Mouse (Mus musculus) macrophage (primary cell): ENCODE measurements around the gene Map4. TPM values are rescaled to one million over a fixed set of nuclear protein-coding genes. Genes with fewer than 3 reads are reported as not detected.
A peak's percentile ranks its signal among the peaks of the same experiment; 100 is the strongest.

Experiments
- H3K27ac ChIP-seq: fragments of 350-480 bp; formaldehyde crosslinking; 2 replicates; pipeline ENCODE4 v1.9.0; 2021
- H3K36me3 ChIP-seq: fragments of 350-480 bp; formaldehyde crosslinking; 2 replicates; pipeline ENCODE4 v1.9.0; 2021; ENCODE audit errors: inconsistent target
- H3K4me3 ChIP-seq: fragments of 350-480 bp; formaldehyde crosslinking; 2 replicates; pipeline ENCODE4 v1.9.0; 2021; ENCODE audit errors: inconsistent target
- H3K79me2 ChIP-seq: fragments of 350-480 bp; formaldehyde crosslinking; 2 replicates; pipeline ENCODE4 v1.9.0; 2021; ENCODE audit errors: inconsistent target
- WGBS: methylation state at CpG from one replicate; pipeline ENCODE4 v1.1.7; 2026; ENCODE audit warnings: inconsistent platforms; ENCODE audit not compliant: missing documents; 5-methylcytosine and 5-hydroxymethylcytosine counted together
- polyA plus RNA-seq: library from polyadenylated mRNA; stranded (reverse); fragments of 250-400 nt; gene quantifications from 3 replicates; pipeline ENCODE4 v1.2.4, GENCODE M21; 2018; ENCODE audit warnings: inconsistent platforms

Map4 gene
- polyA plus RNA-seq, 1 experiment from 2014 or later, result 76.9 TPM

- Histone ChIP-seq H3K36me3 (peaks cover 14% of the 10 kb centered on the region; the same call in 1 of the 2 replicates), H3K27ac (no peak overlapping the region), H3K79me2 (no peaks in the 10 kb centered on the region; the same call in 1 of the 2 replicates), H3K4me3 (no peak overlapping the region)
- WGBS, result 100% methylated on average over 1 of the region's 1 CpGs
These were observed 70.7 kb downstream of the Map4 start for GRCm38 (mm10) chr9:110001946-110002345.

GRCm38 (mm10) chr9:110002413-110002812 is 71.2 kb downstream of the Map4 start:
- no peak overlapping the region for H3K27ac ChIP-seq
- H3K36me3 ChIP-seq, result peaks cover 14% of the 10 kb centered on the region; the same call in 1 of the 2 replicates
- 100% methylated on average over 2 of the region's 3 CpGs for WGBS
- H3K79me2 ChIP-seq, result no peaks in the 10 kb centered on the region; the same call in 1 of the 2 replicates
- H3K4me3 ChIP-seq, result no peak overlapping the region

- Histone ChIP-seq H3K79me2 (peaks cover 15% of the 10 kb centered on the region; the same call in 1 of the 2 replicates), H3K4me3 (no peak overlapping the region), H3K27ac (no peak overlapping the region), H3K36me3 (no peaks in the 10 kb centered on the region)
- WGBS, result 89% methylated on average over 7 of the region's 7 CpGs
These were observed 88.0 kb downstream of the Map4 start for GRCm38 (mm10) chr9:110019224-110019623.

- H3K27ac ChIP-seq, result no peak overlapping the region
- peaks cover 7% of the 10 kb centered on the region; the same call in 1 of the 2 replicates for H3K79me2 ChIP-seq
- WGBS, result 91% methylated on average over 5 of the region's 5 CpGs
- no peak overlapping the region for H3K4me3 ChIP-seq
- no peaks in the 10 kb centered on the region for H3K36me3 ChIP-seq
These were observed 89.1 kb downstream of the Map4 start for GRCm38 (mm10) chr9:110020405-110020804.

GRCm38 (mm10) chr9:110021463-110021862 is 90.2 kb downstream of the Map4 start:
- Histone ChIP-seq H3K36me3 (peaks cover 5% of the 10 kb centered on the region), H3K27ac (no peak overlapping the region), H3K79me2 (no peaks in the 10 kb centered on the region; the same call in 1 of the 2 replicates), H3K4me3 (no peak overlapping the region)
- WGBS, result 85% methylated on average over 1 of the region's 1 CpGs

GRCm38 (mm10) chr9:110022151-110022550 is 90.9 kb downstream of the Map4 start:
- WGBS, result 100% methylated on average over 2 of the region's 2 CpGs
- Histone ChIP-seq H3K36me3 (peaks cover 6% of the 10 kb centered on the region), H3K4me3 (no peak overlapping the region), H3K79me2 (no peaks in the 10 kb centered on the region; the same call in 1 of the 2 replicates), H3K27ac (no peak overlapping the region)

GRCm38 (mm10) chr9:110035091-110035490 is 103.8 kb downstream of the Map4 start:
- no peak overlapping the region for H3K27ac ChIP-seq
- no peaks in the 10 kb centered on the region for H3K79me2 ChIP-seq
- no peak overlapping the region for H3K4me3 ChIP-seq
- 97% methylated on average over 4 of the region's 4 CpGs for WGBS
- peaks cover 28% of the 10 kb centered on the region for H3K36me3 ChIP-seq

GRCm38 (mm10) chr9:110037895-110038294 is 106.6 kb downstream of the Map4 start:
- 0% methylated on average over 8 of the region's 8 CpGs for WGBS
- Histone ChIP-seq H3K27ac (peak overlapping the region; percentile 86), H3K36me3 (peaks cover 20% of the 10 kb centered on the region), H3K79me2 (peaks cover 11% of the 10 kb centered on the region; the same call in 1 of the 2 replicates), H3K4me3 (no peak overlapping the region)

GRCm38 (mm10) chr9:110038485-110038884 is 107.2 kb downstream of the Map4 start:
- Histone ChIP-seq H3K36me3 (peaks cover 20% of the 10 kb centered on the region), H3K4me3 (no peak overlapping the region), H3K27ac (peak overlapping the region; percentile 86), H3K79me2 (peaks cover 17% of the 10 kb centered on the region; the same call in 1 of the 2 replicates)
- WGBS, result 61% methylated on average over 2 of the region's 2 CpGs

GRCm38 (mm10) chr9:110044373-110044772 is 113.1 kb downstream of the Map4 start:
- WGBS, result 100% methylated on average over 4 of the region's 4 CpGs
- Histone ChIP-seq H3K27ac (no peak overlapping the region), H3K36me3 (no peaks in the 10 kb centered on the region), H3K79me2 (peaks cover 26% of the 10 kb centered on the region; the same call in 1 of the 2 replicates), H3K4me3 (no peak overlapping the region)

GRCm38 (mm10) chr9:110045763-110046377 is 114.6 kb downstream of the Map4 start:
- Histone ChIP-seq H3K79me2 (peaks cover 26% of the 10 kb centered on the region; the same call in 1 of the 2 replicates), H3K27ac (no peak overlapping the region), H3K4me3 (no peak overlapping the region), H3K36me3 (no peaks in the 10 kb centered on the region)

GRCm38 (mm10) chr9:110047260-110047659 is 116.0 kb downstream of the Map4 start:
- no peak overlapping the region for H3K4me3 ChIP-seq
- H3K79me2 ChIP-seq, result peaks cover 20% of the 10 kb centered on the region; the same call in 1 of the 2 replicates
- no peak overlapping the region for H3K27ac ChIP-seq
- no peaks in the 10 kb centered on the region for H3K36me3 ChIP-seq

GRCm38 (mm10) chr9:110047857-110048256 is 116.6 kb downstream of the Map4 start:
- Histone ChIP-seq H3K36me3 (no peaks in the 10 kb centered on the region), H3K4me3 (no peak overlapping the region), H3K79me2 (peaks cover 15% of the 10 kb centered on the region; the same call in 1 of the 2 replicates), H3K27ac (no peak overlapping the region)
- 100% methylated on average over 3 of the region's 3 CpGs for WGBS

- no peak overlapping the region for H3K27ac ChIP-seq
These were observed 119.9 kb downstream of the Map4 start for GRCm38 (mm10) chr9:110051184-110051583.

GRCm38 (mm10) chr9:110051869-110052661 is 120.8 kb downstream of the Map4 start:
- Histone ChIP-seq H3K4me3 (no peak overlapping the region), H3K36me3 (no peaks in the 10 kb centered on the region), H3K27ac (no peak overlapping the region), H3K79me2 (no peaks in the 10 kb centered on the region; the same call in 1 of the 2 replicates)
- WGBS, result 93% methylated on average over 23 of the region's 23 CpGs

More at GRCm38 (mm10) chr9:110051184-110051583, 119.9 kb downstream of the Map4 start:
- H3K79me2 ChIP-seq, result no peaks in the 10 kb centered on the region; the same call in 1 of the 2 replicates
- no peak overlapping the region for H3K4me3 ChIP-seq
- H3K36me3 ChIP-seq, result no peaks in the 10 kb centered on the region
